Mouse (Mus musculus) spleen, adult 2 months (tissue): ENCODE results near the gene Tsga10ip.

Experiments used
- CTCF ChIP-seq: fragments of 200-500 bp; IDR thresholded peaks from 2 replicates; pipeline ENCODE4 v1.5.1; 2011; ENCODE audit warnings: mild to moderate bottlenecking, inconsistent platforms; ENCODE audit not compliant: insufficient read depth, insufficient read length, insufficient replicate concordance; ENCODE audit errors: extremely low read depth
- POLR2A ChIP-seq: fragments of 200-500 bp; IDR thresholded peaks from 2 replicates; pipeline ENCODE4 v1.6.1; 2011; ENCODE audit warnings: low read depth, low read length, inconsistent platforms

GRCm38 (mm10) chr19:5402293-5402692, at the start of gene Tsga10ip:
- TF ChIP-seq POLR2A (no peak), CTCF (no peak)
